Mouse (Mus musculus) brain, embryonic 14.5 days (tissue): ENCODE data around the gene Rhoj.

Experiments
- CTCF ChIP-seq: fragments of 200-500 bp; IDR thresholded peaks from 2 replicates; pipeline ENCODE4 v1.5.1; 2012; ENCODE audit warnings: inconsistent platforms, mild to moderate bottlenecking, moderate library complexity, borderline replicate concordance; ENCODE audit not compliant: insufficient read depth, insufficient read length; ENCODE audit errors: extremely low read depth
- POLR2A ChIP-seq: fragments of 200-500 bp; IDR thresholded peaks from 2 replicates; pipeline ENCODE4 v1.6.1; 2012; ENCODE audit warnings: mild to moderate bottlenecking, inconsistent platforms, borderline replicate concordance; ENCODE audit not compliant: poor library complexity, insufficient read depth, insufficient read length, severe bottlenecking; ENCODE audit errors: extremely low read depth

DNA sequence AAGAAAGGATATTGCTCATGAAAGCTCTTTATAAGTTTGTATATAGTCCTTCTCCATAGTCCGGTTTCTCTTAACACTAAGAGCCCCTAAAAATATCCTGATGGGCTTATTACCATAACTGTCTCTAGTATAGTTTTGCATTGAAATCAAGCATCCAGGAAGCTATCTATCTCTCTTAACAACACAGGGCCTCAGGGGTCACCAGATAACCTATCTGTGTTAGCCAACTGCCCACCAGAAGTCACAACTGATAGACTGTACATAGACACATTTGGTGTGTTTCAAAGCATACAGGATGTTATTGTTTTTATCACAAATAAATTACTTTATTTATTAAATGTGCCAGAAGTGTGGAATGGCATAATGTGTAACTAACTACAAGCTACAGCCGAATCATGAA lies 21.1 kb downstream of the Rhoj start:
- TF ChIP-seq CTCF (no peak), POLR2A (no peak)
